Mouse (Mus musculus) lung, embryonic 14.5 days (tissue): Measurements from ENCODE around the gene Mgat4c. TPM values are rescaled to one million over a fixed set of nuclear protein-coding genes. Genes with fewer than 3 reads are reported as not detected.
A peak's percentile ranks its signal among the peaks of the same experiment; 100 is the strongest.

ENCODE experiments used
- ATAC-seq: fragments of 200-750 bp; cut with Nextera tagmentation; 2 replicates; pipeline ENCODE4 v1.8.0; 2017; ENCODE audit warnings: mild to moderate bottlenecking, moderate TSS enrichment, moderate library complexity; ENCODE audit not compliant: insufficient read depth
- DNase-seq: peaks from one replicate; pipeline ENCODE4 v3.0.0-alpha.2; 2015
- H3K27ac ChIP-seq: fragments of 300-500 bp; sonication (generic); 2 replicates; pipeline ENCODE4 v1.5.1; 2014; ENCODE audit warnings: low read depth, mild to moderate bottlenecking, moderate library complexity
- H3K27me3 ChIP-seq: fragments of 300-500 bp; sonication (generic); 2 replicates; pipeline ENCODE4 v1.6.1; 2014; ENCODE audit warnings: low read length, control low read depth; ENCODE audit not compliant: insufficient read depth
- H3K36me3 ChIP-seq: fragments of 300-500 bp; sonication (generic); 2 replicates; pipeline ENCODE4 v1.6.1; 2014; ENCODE audit warnings: control low read depth; ENCODE audit not compliant: insufficient read depth
- H3K4me1 ChIP-seq: fragments of 300-500 bp; sonication (generic); 2 replicates; pipeline ENCODE4 v1.6.1; 2014; ENCODE audit warnings: antibody characterized with exemption, control low read depth; ENCODE audit not compliant: insufficient read depth
- H3K4me2 ChIP-seq: fragments of 300-500 bp; sonication (generic); 2 replicates; pipeline ENCODE4 v1.6.1; 2014; ENCODE audit warnings: mild to moderate bottlenecking
- H3K4me3 ChIP-seq: fragments of 300-500 bp; sonication (generic); 2 replicates; pipeline ENCODE4 v1.5.1; 2014; ENCODE audit warnings: low read depth, low read length
- H3K9ac ChIP-seq: fragments of 300-500 bp; sonication (generic); 2 replicates; pipeline ENCODE4 v1.6.1; 2014
- H3K9me3 ChIP-seq: fragments of 300-500 bp; sonication (generic); 2 replicates; pipeline ENCODE4 v1.6.1; 2016; ENCODE audit warnings: low read depth, low read length, control low read depth
- CTCF ChIP-seq: IDR thresholded peaks from 2 replicates; pipeline ENCODE4 v1.5.1; 2016; ENCODE audit warnings: antibody characterized with exemption, low read depth
- WGBS: fragments of 180-500 bp; shearing (Covaris S2); extraction: QIAGEN DNeasy Blood & Tissue Kit; methylation state at CpG from one replicate; pipeline ENCODE4 v1.1.7; 2014; 5-methylcytosine and 5-hydroxymethylcytosine counted together
- polyA plus RNA-seq: library from polyadenylated mRNA; unstranded; fragments of >200 nt; fragmentation: Nextera tagmentation; extraction: Ambion mirVana; gene quantifications from 2 replicates; pipeline ENCODE4 v1.2.1, GENCODE M21; 2014

Gene Mgat4c
- polyA plus RNA-seq, 1 experiment from 2014 or later: 0.13 TPM

- no peak overlapping the region for H3K27ac ChIP-seq
- H3K27me3 ChIP-seq: no peaks in the 10 kb centered on the region
- H3K9ac ChIP-seq: no peak overlapping the region
- H3K9me3 ChIP-seq: no peaks in the 10 kb centered on the region
- ATAC-seq: no peak
- WGBS: 63% methylated on average over 1 of the region's 1 CpGs
- no peak overlapping the region for H3K4me3 ChIP-seq
- no peaks in the 10 kb centered on the region for H3K36me3 ChIP-seq
- no peak for DNase-seq
- no peak for TF ChIP-seq CTCF
- no peaks in the 10 kb centered on the region for H3K4me1 ChIP-seq
- H3K4me2 ChIP-seq: no peak overlapping the region
Observed at GRCm38 (mm10) chr10:102123153-102123552, 441.9 kb downstream of the Mgat4c start.

GRCm38 (mm10) chr10:102127340-102127739 is 446.1 kb downstream of the Mgat4c start:
- Histone ChIP-seq H3K4me3 (no peak overlapping the region), H3K9me3 (no peaks in the 10 kb centered on the region), H3K9ac (no peak overlapping the region), H3K4me2 (no peak overlapping the region), H3K27ac (no peak overlapping the region), H3K36me3 (no peaks in the 10 kb centered on the region), H3K27me3 (no peaks in the 10 kb centered on the region), H3K4me1 (no peaks in the 10 kb centered on the region)
- TF ChIP-seq CTCF: no peak
- WGBS: 67% methylated on average over 4 of the region's 4 CpGs
- ATAC-seq: no peak
- no peak for DNase-seq

- TF ChIP-seq CTCF: peak; percentile 38
- no peaks in the 10 kb centered on the region for H3K36me3 ChIP-seq
- ATAC-seq (no peak), DNase-seq (peak; percentile 49)
- no peak overlapping the region for H3K4me3 ChIP-seq
- H3K27me3 ChIP-seq: no peaks in the 10 kb centered on the region
- H3K27ac ChIP-seq: no peak overlapping the region
- H3K9ac ChIP-seq: no peak overlapping the region
- no peak overlapping the region for H3K4me2 ChIP-seq
- 70% methylated on average over 5 of the region's 5 CpGs for WGBS
- no peaks in the 10 kb centered on the region for H3K4me1 ChIP-seq
- no peaks in the 10 kb centered on the region for H3K9me3 ChIP-seq
Observed at GRCm38 (mm10) chr10:102154865-102155264, 473.6 kb downstream of the Mgat4c start.

- H3K27ac ChIP-seq: no peak overlapping the region
- H3K27me3 ChIP-seq: no peaks in the 10 kb centered on the region
- H3K4me1 ChIP-seq: no peaks in the 10 kb centered on the region
- H3K9ac ChIP-seq: no peak overlapping the region
- no peak overlapping the region for H3K4me3 ChIP-seq
- peak; percentile 10 for DNase-seq
- TF ChIP-seq CTCF: peak; percentile 19; the same call in 1 of the 2 replicates
- no peak overlapping the region for H3K4me2 ChIP-seq
- H3K36me3 ChIP-seq: no peaks in the 10 kb centered on the region
- no peak for ATAC-seq
- 37% methylated on average over 1 of the region's 1 CpGs for WGBS
- no peaks in the 10 kb centered on the region for H3K9me3 ChIP-seq
Observed at GRCm38 (mm10) chr10:102155853-102156252, 474.6 kb downstream of the Mgat4c start.

DNA sequence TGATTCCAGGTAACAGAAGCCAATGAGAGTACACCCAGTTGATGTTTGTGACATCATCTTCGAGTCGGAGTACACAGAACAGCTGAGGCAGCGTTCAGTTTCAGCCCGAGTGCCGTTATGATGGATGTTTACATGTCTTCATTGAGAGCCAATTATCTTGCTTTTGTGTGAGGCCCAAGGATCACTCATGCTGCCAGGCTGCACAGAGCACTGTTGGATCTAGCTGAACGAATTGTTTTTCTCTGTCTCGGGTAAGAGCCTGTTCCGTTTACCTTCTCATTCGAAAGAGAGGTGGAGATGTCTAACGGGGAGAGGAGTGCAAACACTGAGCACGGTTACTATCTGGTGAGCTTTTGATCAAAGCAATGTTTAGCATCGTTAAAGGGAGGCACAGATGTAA is 477.5 kb downstream of the Mgat4c start:
- H3K4me3 ChIP-seq: no peak overlapping the region; the same call in 1 of the 2 replicates
- peak; percentile 63; the same call in 1 of the 2 replicates for ATAC-seq

GRCm38 (mm10) chr10:102184726-102185125 is 503.4 kb downstream of the Mgat4c start:
- no peak overlapping the region for H3K4me3 ChIP-seq
- DNase-seq (no peak), ATAC-seq (no peak)
- H3K9ac ChIP-seq: no peak overlapping the region
- no peaks in the 10 kb centered on the region for H3K9me3 ChIP-seq
- no peaks in the 10 kb centered on the region for H3K27me3 ChIP-seq
- H3K36me3 ChIP-seq: no peaks in the 10 kb centered on the region
- no peak overlapping the region for H3K27ac ChIP-seq
- no peak overlapping the region for H3K4me2 ChIP-seq
- no peaks in the 10 kb centered on the region for H3K4me1 ChIP-seq
- 22% methylated on average over 3 of the region's 3 CpGs for WGBS
- no peak for TF ChIP-seq CTCF

More for the DNA sequence above, 477.5 kb downstream of the Mgat4c start:
- Histone ChIP-seq H3K9ac (no peak overlapping the region), H3K4me1 (no peaks in the 10 kb centered on the region), H3K4me2 (peak overlapping the region; percentile 59), H3K27ac (no peak overlapping the region), H3K36me3 (no peaks in the 10 kb centered on the region), H3K27me3 (no peaks in the 10 kb centered on the region), H3K9me3 (no peaks in the 10 kb centered on the region)
- TF ChIP-seq CTCF: no peak
- DNase-seq: peak; percentile 28
- WGBS: 6% methylated on average over 12 of the region's 12 CpGs

- no peak overlapping the region for H3K9ac ChIP-seq
- H3K4me3 ChIP-seq: no peak overlapping the region
- H3K36me3 ChIP-seq: no peaks in the 10 kb centered on the region
- H3K4me1 ChIP-seq: no peaks in the 10 kb centered on the region
- no peaks in the 10 kb centered on the region for H3K9me3 ChIP-seq
- 63% methylated on average over 1 of the region's 1 CpGs for WGBS
- H3K27me3 ChIP-seq: no peaks in the 10 kb centered on the region
- ATAC-seq (peak; percentile 60; the same call in 1 of the 2 replicates), DNase-seq (peak; percentile 53)
- no peak overlapping the region for H3K27ac ChIP-seq
- no peak overlapping the region for H3K4me2 ChIP-seq
- TF ChIP-seq CTCF: no peak
Observed at GRCm38 (mm10) chr10:102191646-102192045, 510.4 kb downstream of the Mgat4c start.

DNA sequence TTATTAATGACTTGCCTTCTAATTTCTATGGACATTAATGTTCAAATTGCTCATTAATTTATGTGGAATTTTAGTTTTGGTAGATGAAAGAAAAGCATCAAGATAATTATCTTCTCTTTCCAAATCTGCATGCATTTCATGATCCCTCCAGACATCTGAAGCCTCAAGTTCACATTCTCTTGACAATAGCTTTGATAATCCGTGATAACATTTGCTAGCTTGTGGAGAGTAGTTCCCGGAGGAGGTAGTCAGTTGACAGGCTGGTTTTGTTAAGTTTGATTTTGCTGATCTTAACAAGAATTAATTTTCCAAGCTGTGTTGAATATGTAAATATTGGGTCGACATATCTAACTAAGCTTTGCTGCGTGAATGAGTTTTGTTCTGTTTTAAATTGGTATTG is 515.6 kb downstream of the Mgat4c start:
- no peak overlapping the region for H3K27ac ChIP-seq
- DNase-seq: no peak
- H3K36me3 ChIP-seq: no peaks in the 10 kb centered on the region
- 70% methylated on average over 4 of the region's 4 CpGs for WGBS
- H3K4me1 ChIP-seq: no peaks in the 10 kb centered on the region
- no peaks in the 10 kb centered on the region for H3K27me3 ChIP-seq
- H3K9ac ChIP-seq: no peak overlapping the region
- no peak for ATAC-seq
- no peaks in the 10 kb centered on the region for H3K9me3 ChIP-seq
- TF ChIP-seq CTCF: no peak
- no peak overlapping the region for H3K4me3 ChIP-seq
- no peak overlapping the region for H3K4me2 ChIP-seq
